Mouse (Mus musculus): ENCODE results near the gene Ptprc.

Ptprc gene

GRCm38 (mm10) chr1:138029649-138030048 is 145.9 kb downstream of the Ptprc start:
- 79% methylated on average over 4 of the region's 4 CpGs for WGBS

- WGBS: 98% methylated on average over 1 of the region's 1 CpGs
Observed at GRCm38 (mm10) chr1:138025298-138025697, 150.2 kb downstream of the Ptprc start.

GRCm38 (mm10) chr1:138023601-138024000 is 151.9 kb downstream of the Ptprc start:
- WGBS: 52% methylated on average over 4 of the region's 4 CpGs

- WGBS: 59% methylated on average over 3 of the region's 3 CpGs
Observed at GRCm38 (mm10) chr1:138022918-138023295, 152.6 kb downstream of the Ptprc start.

GRCm38 (mm10) chr1:138021962-138022917 is 153.3 kb downstream of the Ptprc start:
- 70% methylated on average over 11 of the region's 11 CpGs for WGBS

Measured in cerebral cortex, adult 2 months (tissue).